9 mouse cellular contexts compared by ENCODE assay signal in genomic region chr2:27699574-27699973, GRCm38 (mm10). TPM values are rescaled to one million over a fixed set of nuclear protein-coding genes. Genes with fewer than 3 reads are reported as not detected.
A peak's percentile ranks its signal among the peaks of the same experiment; 100 is the strongest.
DNase-seq lines count a peak whose midpoint lies in the region; TF ChIP-seq lines count a peak whose summit lies in the region.
"Had no signal": no experiment of that assay in that cellular context is flagged by ENCODE, and none has a peak within 500 bp of the region (broad histone marks: within the 10 kb centered on the region; RNA-seq: fewer than 3 reads in every experiment).

No protein-coding gene starts in this region.

- DNase-seq in Muller cell, postnatal 12 days (ENCODE audit: inconsistent ontology term) = peak; percentile 89
- DNase-seq in cerebellum, adult 9-11 months = peak; percentile 88
- peak; percentile 66 to 72 for DNase-seq in frontal cortex, postnatal 10 days (ENCODE audit: low spot score in 2 of 2)
- peak; percentile 95 for DNase-seq in heart, postnatal 4 days
- DNase-seq in layer of hippocampus, adult 8-10 months (ENCODE audit: low spot score in 2 of 2) = peak; percentile 61 to 66
- peak; percentile 67 for DNase-seq in lung, adult 2 months
- peak; percentile 81 for DNase-seq in ovary, postnatal 14 days (ENCODE audit: low spot score)
- DNase-seq in thymus, adult 2 months = no peak

- WGBS in lung, adult 2 months = 7% methylated on average over 7 of the region's 7 CpGs
- 59% methylated on average over 7 of the region's 7 CpGs for WGBS in thymus, adult 2 months

- no peaks in the 10 kb centered on the region for H3K36me3 ChIP-seq in thymus, adult 2 months (ENCODE audit: control insufficient read depth, insufficient read depth, low read length)

- no peaks in the 10 kb centered on the region for H3K27me3 ChIP-seq in thymus, adult 2 months (ENCODE audit: control insufficient read depth, insufficient read depth, low read length)

- H3K27ac ChIP-seq in thymus, adult 2 months (ENCODE audit: control insufficient read depth, insufficient read depth, low read length) = no peak overlapping the region
- H3K27ac ChIP-seq: macrophage had no signal

- no peak overlapping the region for H3K4me3 ChIP-seq in lung, adult 2 months (replicated peaks; ENCODE audit: extremely low read depth, low read depth, low read length)
- H3K4me3 ChIP-seq in thymus, adult 2 months (ENCODE audit: control insufficient read depth, insufficient read depth, low read length) = no peak overlapping the region

- no peak for TF ChIP-seq POLR2A in lung, adult 2 months (IDR thresholded peaks at IDR 0.05; ENCODE audit: borderline replicate concordance, extremely low read depth, low read depth, low read length)
- no peak for TF ChIP-seq POLR2A in thymus, adult 2 months (IDR thresholded peaks at IDR 0.05; ENCODE audit: control insufficient read depth, extremely low read depth, insufficient read depth, low read length, poor library complexity)

- peak; percentile 6; the same call in 1 of the 2 replicates for TF ChIP-seq CTCF in lung, adult 2 months (IDR thresholded peaks at IDR 0.05; ENCODE audit: insufficient read depth, low read length)
- TF ChIP-seq CTCF in thymus, adult 2 months (IDR thresholded peaks at IDR 0.05; ENCODE audit: borderline replicate concordance, control insufficient read depth, extremely low read depth, insufficient read depth, low read length, poor library complexity) = no peak

- peaks cover 43% of the 10 kb centered on the region for H3K4me1 ChIP-seq in lung, adult 2 months (ENCODE audit: control insufficient read depth, insufficient read depth, low read length)
- peaks cover 15% of the 10 kb centered on the region for H3K4me1 ChIP-seq in thymus, adult 2 months (replicated peaks; ENCODE audit: control insufficient read depth, insufficient read depth, low read length)

RNA-seq across cellular contexts. Expression of gene Rxra, which starts 23.3 kb away (rescaled TPM):
- total RNA-seq in heart, postnatal 4 days (2021) = 10 to 100 TPM; 39.0 to 43.2 TPM
- total RNA-seq in layer of hippocampus, adult 8-10 months (2022) = 10 to 100 TPM; 31.6 to 33.9 (median 32.9) TPM
- polyA plus RNA-seq in lung, adult 2 months (2012; rRNA removed) = 71.3 and 81.8 TPM in 2 replicates
- polyA plus RNA-seq in thymus, adult 2 months (2012; rRNA removed) = 35.9 and 40.3 TPM in 2 replicates
